Mouse (Mus musculus) left cerebral cortex, adult 8-10 months (tissue): ENCODE measurements around the gene Icam4. TPM values are rescaled to one million over a fixed set of nuclear protein-coding genes. Genes with fewer than 3 reads are reported as not detected.

ENCODE experiments used
- DNase-seq, 2 experiments: peaks; one replicate each; pipeline ENCODE4 v3.0.0; 2022; ENCODE audit warnings: low spot score in 2 of 2
- total RNA-seq, 4 experiments: library from RNA; stranded (reverse); gene quantifications; 2 replicates each; pipeline ENCODE4 v1.2.4; 2022

Icam4 gene
- total RNA-seq, 4 experiments from 2014 or later = 1.5 to 2.3 (median 1.8) TPM

DNA sequence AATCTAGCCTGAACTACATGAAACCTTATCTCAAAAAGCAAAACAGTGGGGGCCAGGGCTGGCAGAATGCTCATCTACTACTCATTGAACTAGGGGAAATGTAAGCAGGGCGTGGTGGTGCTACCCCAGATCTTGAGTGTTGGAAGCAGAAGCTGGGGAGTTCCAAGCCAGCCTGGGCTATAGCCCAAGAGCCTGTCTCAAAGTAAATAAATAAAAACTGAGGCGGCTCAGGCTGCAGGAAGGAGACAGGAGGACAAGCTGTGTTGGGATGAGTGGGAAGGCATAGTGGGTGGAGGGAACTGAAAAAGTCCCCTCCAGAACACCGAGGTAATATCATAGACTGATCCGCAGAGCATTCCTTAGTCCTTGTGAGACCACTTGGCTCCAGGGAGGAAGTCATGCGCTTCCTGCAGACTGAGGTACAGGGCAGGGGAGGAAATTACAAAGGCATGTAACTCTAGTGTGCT lies 17.3 kb upstream of the Icam4 start:
- DNase-seq = no peak

- no peak for DNase-seq
Measured at GRCm38 (mm10) chr9:21012368-21012767, 16.8 kb upstream of the Icam4 start.

- DNase-seq = no peak
Measured at GRCm38 (mm10) chr9:21014691-21015570, 14.2 kb upstream of the Icam4 start.

- no peak for DNase-seq
Measured at GRCm38 (mm10) chr9:21015571-21016130, 13.5 kb upstream of the Icam4 start, which contains the start of gene Icam1. Icam1 (plus strand) TSS chr9:21015985.

GRCm38 (mm10) chr9:21016331-21017176 lies 12.6 kb upstream of the Icam4 start:
- DNase-seq = no peak

- DNase-seq = no peak
Measured at GRCm38 (mm10) chr9:21017177-21017575, 12.0 kb upstream of the Icam4 start.

DNA sequence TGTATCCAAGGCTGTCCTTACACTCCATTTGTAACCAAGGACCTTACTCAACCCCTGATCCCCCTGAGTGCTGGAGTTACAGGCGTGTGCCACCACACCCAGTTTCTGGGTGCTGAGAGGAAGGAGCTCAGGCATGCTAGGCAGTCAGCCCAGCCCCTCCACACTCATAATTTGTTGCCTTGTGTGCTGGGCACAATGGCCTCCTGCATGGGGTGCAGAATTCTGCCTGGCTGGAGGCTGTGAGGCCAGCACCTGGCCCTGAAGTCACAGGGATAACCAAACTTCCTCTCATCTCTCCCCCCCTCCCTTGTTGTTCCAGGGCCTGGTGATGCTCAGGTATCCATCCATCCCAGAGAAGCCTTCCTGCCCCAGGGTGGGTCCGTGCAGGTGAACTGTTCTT lies 10.6 kb upstream of the Icam4 start:
- no peak for DNase-seq

DNA sequence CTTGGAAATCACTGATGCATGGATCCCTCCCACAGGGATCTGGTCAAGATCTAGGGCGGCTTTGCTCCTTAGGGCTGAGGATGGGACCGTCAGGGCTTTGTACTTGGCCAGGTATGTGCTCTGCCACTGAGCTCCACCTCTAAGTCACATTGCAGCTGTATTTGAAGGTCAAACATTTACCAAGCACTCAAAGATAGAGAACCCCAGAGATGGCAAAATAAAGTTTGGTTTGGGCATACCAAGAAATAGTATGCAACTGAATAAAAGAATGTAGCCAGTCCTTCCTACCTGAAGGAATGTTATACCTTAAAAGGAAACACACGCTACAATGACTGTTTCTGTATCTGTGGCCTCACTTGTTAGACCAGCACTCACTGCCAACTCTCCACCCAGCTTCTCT lies 7.8 kb upstream of the Icam4 start:
- no peak for DNase-seq

DNA sequence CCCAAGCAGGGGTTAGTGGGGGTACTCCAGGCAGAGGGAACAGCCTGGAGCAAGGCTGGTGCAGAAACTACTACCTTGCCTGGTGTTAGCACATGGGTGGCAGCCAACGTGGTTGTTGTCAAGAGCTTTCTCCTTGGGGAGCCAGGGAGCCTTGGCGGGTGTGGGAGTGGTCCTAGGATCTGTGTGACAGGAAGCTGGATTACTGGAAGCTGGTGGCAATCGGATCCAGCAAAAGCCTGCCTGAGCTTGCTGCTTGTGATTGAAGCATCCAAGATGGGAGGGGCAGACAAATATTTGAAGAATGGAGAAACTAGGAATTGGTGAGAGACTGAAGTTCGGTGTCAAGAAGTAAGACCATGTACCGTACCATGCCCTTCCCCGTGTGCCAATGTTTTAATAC lies 6.9 kb upstream of the Icam4 start:
- DNase-seq = no peak

DNA sequence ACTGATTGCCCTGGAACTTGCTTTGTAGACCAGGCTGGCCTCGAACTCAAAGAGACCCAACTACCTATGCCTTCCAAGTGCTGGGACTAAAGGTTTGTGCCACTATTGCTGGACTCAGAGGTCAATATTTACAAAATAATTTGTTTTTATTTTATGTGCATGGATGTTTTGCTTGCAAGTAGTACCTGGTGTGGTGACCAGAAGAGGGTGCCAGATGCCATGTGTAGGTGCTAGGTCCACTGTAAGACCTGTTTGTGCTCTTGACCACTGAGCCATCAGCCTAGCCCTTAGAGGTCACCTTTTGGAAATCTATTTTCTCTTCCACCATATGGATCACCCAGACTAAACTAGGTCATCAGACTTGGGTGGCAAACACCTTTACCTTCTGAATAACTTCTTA lies 6.4 kb upstream of the Icam4 start:
- DNase-seq = no peak

GRCm38 (mm10) chr9:21025258-21025810 lies 3.8 kb upstream of the Icam4 start:
- no peak for DNase-seq

GRCm38 (mm10) chr9:21026849-21027248 lies 2.3 kb upstream of the Icam4 start:
- DNase-seq = no peak

DNA sequence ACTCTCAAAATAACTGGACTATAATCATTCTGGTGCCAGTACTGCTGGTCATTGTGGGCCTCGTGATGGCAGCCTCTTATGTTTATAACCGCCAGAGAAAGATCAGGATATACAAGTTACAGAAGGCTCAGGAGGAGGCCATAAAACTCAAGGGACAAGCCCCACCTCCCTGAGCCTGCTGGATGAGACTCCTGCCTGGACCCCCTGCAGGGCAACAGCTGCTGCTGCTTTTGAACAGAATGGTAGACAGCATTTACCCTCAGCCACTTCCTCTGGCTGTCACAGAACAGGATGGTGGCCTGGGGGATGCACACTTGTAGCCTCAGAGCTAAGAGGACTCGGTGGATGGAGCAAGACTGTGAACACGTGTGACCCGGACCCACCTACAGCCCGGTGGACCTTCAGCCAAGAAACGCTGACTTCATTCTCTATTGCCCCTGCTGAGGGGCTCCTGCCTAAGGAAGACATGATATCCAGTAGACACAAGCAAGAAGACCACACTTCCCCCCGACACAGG lies 1.3 kb upstream of the Icam4 start:
- DNase-seq = no peak

DNA sequence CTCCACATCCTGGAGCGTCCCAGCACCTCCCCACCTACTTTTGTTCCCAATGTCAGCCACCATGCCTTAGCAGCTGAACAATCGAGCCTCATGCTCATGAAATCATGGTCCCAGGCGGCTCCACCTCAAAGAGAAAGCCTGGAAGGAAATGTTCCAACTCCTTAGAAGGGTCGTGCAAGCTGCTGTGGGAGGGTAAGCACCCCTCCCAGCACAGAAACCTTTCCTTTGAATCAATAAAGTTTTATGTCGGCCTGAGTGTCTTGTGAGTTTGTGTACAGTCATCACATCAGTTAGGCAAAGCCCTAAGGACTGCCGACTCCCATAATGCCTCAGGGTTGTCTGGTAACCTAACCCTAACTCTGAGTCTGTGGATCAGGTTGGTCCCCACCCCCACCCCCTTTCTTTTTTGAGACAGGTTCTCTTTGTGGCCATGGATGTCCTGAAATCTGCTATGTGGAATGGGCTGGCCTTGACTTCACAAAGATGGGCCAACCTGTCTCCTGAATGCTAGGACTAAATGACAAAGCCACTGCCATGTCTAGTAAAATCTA lies 538 bp upstream of the Icam4 start:
- no peak for DNase-seq

DNA sequence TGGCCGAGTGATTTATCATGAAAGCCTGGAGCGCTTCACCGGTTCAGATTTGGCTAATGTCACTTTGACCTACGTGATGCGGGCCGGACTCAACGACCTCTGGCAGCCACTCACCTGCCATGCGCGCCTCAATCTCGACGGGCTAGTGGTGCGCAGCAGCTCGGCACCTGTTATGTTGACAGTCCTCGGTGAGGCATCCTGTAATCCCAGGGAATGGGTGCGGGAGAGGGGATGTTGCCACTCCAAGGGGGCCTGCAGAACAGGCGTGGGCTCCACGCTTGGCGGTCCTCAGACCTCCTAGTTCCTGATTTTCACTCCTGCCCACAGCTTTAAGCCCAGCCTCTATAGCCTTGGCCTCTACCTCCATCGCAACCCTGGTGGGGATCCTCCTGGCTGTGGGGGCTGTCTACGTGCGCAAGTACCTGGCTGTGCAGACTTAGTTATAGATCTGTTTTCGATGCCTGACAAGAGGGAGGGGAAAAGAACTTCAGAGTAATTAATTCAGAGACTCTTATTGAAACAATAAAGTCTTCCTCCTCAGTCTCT lies 955 bp downstream of the Icam4 start:
- no peak for DNase-seq

- DNase-seq = peak; percentile 64 to 76
Measured at GRCm38 (mm10) chr9:21030781-21031250, 1.6 kb downstream of the Icam4 start.

DNA sequence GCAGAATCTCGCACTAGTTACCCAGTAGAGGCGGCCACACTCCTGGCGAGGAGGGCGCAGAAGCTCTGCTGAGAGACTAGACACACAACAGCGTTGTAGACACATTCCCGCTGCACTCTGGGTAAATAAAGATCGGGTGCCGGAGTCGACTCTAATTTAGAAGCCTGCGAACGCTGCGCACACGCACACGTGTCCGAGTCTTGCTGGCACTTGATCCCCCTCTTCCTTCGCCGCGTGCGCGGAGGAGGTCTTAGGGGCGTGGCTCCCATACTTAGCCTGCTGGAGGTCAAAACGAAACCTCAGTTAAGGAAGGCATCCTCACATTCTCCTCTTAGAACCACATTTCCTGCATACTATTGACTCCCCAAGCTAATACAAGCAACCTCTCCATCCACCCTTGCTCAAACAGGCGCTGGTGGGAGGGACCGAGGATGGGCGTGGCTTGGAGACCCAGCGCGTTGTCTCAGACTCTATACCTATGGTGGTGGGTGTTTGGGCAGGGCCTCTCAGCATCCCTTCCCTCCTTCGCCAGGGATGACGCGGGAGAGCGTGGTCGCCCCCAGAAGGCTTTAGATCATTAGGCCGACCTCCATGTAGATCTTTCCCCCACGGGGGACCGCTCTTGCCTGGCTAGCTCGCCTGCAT lies 2.2 kb downstream of the Icam4 start:
- DNase-seq = peak; percentile 76 to 87

DNA sequence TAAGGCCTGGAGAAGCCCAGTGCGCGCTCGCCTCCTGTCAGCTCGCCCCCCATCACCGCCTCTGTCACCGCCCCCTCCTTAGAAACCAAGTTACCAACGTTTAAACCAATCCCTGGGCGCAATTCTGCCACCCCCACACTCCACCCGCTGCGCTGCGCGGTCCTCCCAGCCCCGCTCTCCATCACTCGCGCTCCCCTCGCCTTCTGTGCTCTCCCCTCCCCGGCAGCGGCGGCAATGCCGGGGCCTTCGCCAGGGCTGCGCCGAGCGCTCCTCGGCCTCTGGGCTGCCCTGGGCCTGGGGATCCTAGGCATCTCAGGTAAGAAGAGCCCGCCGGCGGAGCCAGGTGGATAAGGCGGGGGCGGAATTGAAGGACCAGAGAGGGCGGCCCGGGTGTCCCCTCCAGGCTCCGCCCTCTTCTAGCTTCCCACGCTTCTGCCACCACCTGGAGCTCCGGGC lies 2.8 kb downstream of the Icam4 start, which contains the start of gene Icam5:
Gene Icam5, plus strand, starts transcription at position 178 of the 456 bp plus-strand sequence.
- peak in 1 of 2 experiments; percentile 87 for DNase-seq

DNA sequence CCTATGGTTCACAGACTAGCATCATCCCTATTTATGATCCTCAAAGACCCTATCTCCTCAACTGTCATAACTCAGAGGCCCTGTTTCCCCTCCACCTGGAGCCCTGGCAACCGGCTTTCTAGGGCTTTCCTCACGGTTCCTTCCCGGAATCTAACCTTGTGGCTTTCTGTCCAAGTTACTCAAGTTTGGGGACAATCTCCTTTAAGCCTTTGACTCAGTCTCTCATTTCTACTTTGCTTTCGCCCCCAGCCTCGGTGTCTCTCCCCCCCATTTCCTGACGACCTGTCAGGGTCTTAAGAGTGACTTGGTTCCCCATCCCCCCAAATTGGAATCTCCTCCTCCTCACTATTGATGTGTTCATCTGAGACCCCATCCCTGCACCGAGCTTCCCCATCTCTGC lies 3.3 kb downstream of the Icam4 start:
- no peak for DNase-seq

- peak; percentile 59 to 70 for DNase-seq
Measured at GRCm38 (mm10) chr9:21033136-21033535, 4.0 kb downstream of the Icam4 start.
